Mouse (Mus musculus): ENCODE data around the gene Jund. TPM values are rescaled to one million over a fixed set of nuclear protein-coding genes. Genes with fewer than 3 reads are reported as not detected.

The Jund gene
- total and polyA plus RNA-seq, 2 experiments from 2014 or later: 49.5 to 322 TPM

- Histone ChIP-seq H3K36me3 (replicated peaks; ENCODE audit: control insufficient read depth, insufficient read depth, low read length) (no peaks in the 10 kb centered on the region), H3K27me3 (ENCODE audit: control insufficient read depth, insufficient read depth, low read length) (no peaks in the 10 kb centered on the region), H3K4me2 (ENCODE audit: low read depth, low read length) (no peak overlapping the region), H3K4me1 (ENCODE audit: control insufficient read depth, insufficient read depth) (no peaks in the 10 kb centered on the region), H3K4me3 (ENCODE audit: low read depth, low read length) (no peak overlapping the region), H3K9ac (replicated peaks; ENCODE audit: low read depth, low read length) (no peak overlapping the region), H3K27ac (ENCODE audit: low read depth) (peak overlapping the region; percentile 48), H3K9me3 (replicated peaks; ENCODE audit: control insufficient read depth, low read length) (no peaks in the 10 kb centered on the region)
- TF ChIP-seq CTCF (IDR thresholded peaks at IDR 0.05; ENCODE audit: low read depth): no peak
- no peak for TF ChIP-seq EP300 (IDR thresholded peaks at IDR 0.05; ENCODE audit: low read depth)
- ATAC-seq (ENCODE audit: insufficient read depth, low read depth) (peak; percentile 79), DNase-seq (ENCODE audit: low spot score) (peak; percentile 46)
- 42% methylated on average over 5 of the region's 5 CpGs for WGBS
Observed at GRCm38 (mm10) chr8:70667071-70667470, 31.7 kb upstream of the Jund start.

GRCm38 (mm10) chr8:70671615-70672324 lies 27.0 kb upstream of the Jund start:
- Histone ChIP-seq H3K9ac (replicated peaks; ENCODE audit: low read depth, low read length) (no peak overlapping the region), H3K4me1 (ENCODE audit: control insufficient read depth, insufficient read depth) (peaks cover 12% of the 10 kb centered on the region), H3K4me2 (ENCODE audit: low read depth, low read length) (no peak overlapping the region), H3K27ac (ENCODE audit: low read depth) (no peak overlapping the region), H3K4me3 (ENCODE audit: low read depth, low read length) (no peak overlapping the region), H3K36me3 (replicated peaks; ENCODE audit: control insufficient read depth, insufficient read depth, low read length) (no peaks in the 10 kb centered on the region), H3K27me3 (ENCODE audit: control insufficient read depth, insufficient read depth, low read length) (no peaks in the 10 kb centered on the region), H3K9me3 (replicated peaks; ENCODE audit: control insufficient read depth, low read length) (no peaks in the 10 kb centered on the region)
- DNase-seq (ENCODE audit: low spot score) (peak; percentile 46), ATAC-seq (ENCODE audit: insufficient read depth, low read depth) (no peak)
- TF ChIP-seq EP300 (IDR thresholded peaks at IDR 0.05; ENCODE audit: low read depth): no peak
- no peak for TF ChIP-seq CTCF (IDR thresholded peaks at IDR 0.05; ENCODE audit: low read depth)
- WGBS: 53% methylated on average over 10 of the region's 10 CpGs

- WGBS: 35% methylated on average over 19 of the region's 19 CpGs
- peak overlapping the region; percentile 84 for H3K27ac ChIP-seq (ENCODE audit: low read depth)
- H3K9ac ChIP-seq (replicated peaks; ENCODE audit: low read depth, low read length): peak overlapping the region; percentile 44; the same call in 1 of the 2 replicates
- ATAC-seq (ENCODE audit: insufficient read depth, low read depth): peak; percentile 0; the same call in 1 of the 2 replicates
- DNase-seq (ENCODE audit: low spot score): no peak
- peak overlapping the region; percentile 67 for H3K4me3 ChIP-seq (ENCODE audit: low read depth, low read length)
- no peak for TF ChIP-seq EP300 (IDR thresholded peaks at IDR 0.05; ENCODE audit: low read depth)
- peak; percentile 22 for TF ChIP-seq CTCF (IDR thresholded peaks at IDR 0.05; ENCODE audit: low read depth)
- peaks cover 12% of the 10 kb centered on the region for H3K4me1 ChIP-seq (ENCODE audit: control insufficient read depth, insufficient read depth)
- no peaks in the 10 kb centered on the region for H3K9me3 ChIP-seq (replicated peaks; ENCODE audit: control insufficient read depth, low read length)
- no peaks in the 10 kb centered on the region for H3K36me3 ChIP-seq (replicated peaks; ENCODE audit: control insufficient read depth, insufficient read depth, low read length)
- no peaks in the 10 kb centered on the region for H3K27me3 ChIP-seq (ENCODE audit: control insufficient read depth, insufficient read depth, low read length)
- H3K4me2 ChIP-seq (ENCODE audit: low read depth, low read length): peak overlapping the region; percentile 58
Observed at GRCm38 (mm10) chr8:70672325-70673078, 26.2 kb upstream of the Jund start.

GRCm38 (mm10) chr8:70673079-70673856 lies 25.5 kb upstream of the Jund start, which contains the start of gene Lsm4:
TSS of gene Lsm4 (plus strand) at chr8:70673248.
- H3K27me3 ChIP-seq (ENCODE audit: control insufficient read depth, insufficient read depth, low read length): no peaks in the 10 kb centered on the region
- peaks cover 12% of the 10 kb centered on the region for H3K4me1 ChIP-seq (ENCODE audit: control insufficient read depth, insufficient read depth)
- peak within 1 kb of the TSS; percentile 65 for H3K9ac ChIP-seq (replicated peaks; ENCODE audit: low read depth, low read length)
- peak within 1 kb of the TSS; percentile 60 for H3K4me2 ChIP-seq (ENCODE audit: low read depth, low read length)
- 0 out of 2 replicates have a peak, but pooled peaks cover 5% of the 10 kb centered on the region for H3K36me3 ChIP-seq (replicated peaks; ENCODE audit: control insufficient read depth, insufficient read depth, low read length)
- WGBS: under 1% methylated on average over 60 of the region's 60 CpGs
- peak within 1 kb of the TSS; percentile 96 for H3K27ac ChIP-seq (ENCODE audit: low read depth)
- TF ChIP-seq CTCF (IDR thresholded peaks at IDR 0.05; ENCODE audit: low read depth) (peak; percentile 89), EP300 (IDR thresholded peaks at IDR 0.05; ENCODE audit: low read depth) (peak; percentile 77; the same call in 1 of the 2 replicates)
- DNase-seq (ENCODE audit: low spot score): peak; percentile 100
- no peaks in the 10 kb centered on the region for H3K9me3 ChIP-seq (replicated peaks; ENCODE audit: control insufficient read depth, low read length)
- H3K4me3 ChIP-seq (ENCODE audit: low read depth, low read length): peak within 1 kb of the TSS; percentile 67
- ATAC-seq (ENCODE audit: insufficient read depth, low read depth): peak; percentile 96

GRCm38 (mm10) chr8:70674109-70674508 lies 24.6 kb upstream of the Jund start:
- H3K4me2 ChIP-seq (ENCODE audit: low read depth, low read length): peak overlapping the region; percentile 60
- DNase-seq (ENCODE audit: low spot score): no peak
- H3K4me1 ChIP-seq (ENCODE audit: control insufficient read depth, insufficient read depth): peaks cover 12% of the 10 kb centered on the region
- no peaks in the 10 kb centered on the region for H3K27me3 ChIP-seq (ENCODE audit: control insufficient read depth, insufficient read depth, low read length)
- H3K36me3 ChIP-seq (replicated peaks; ENCODE audit: control insufficient read depth, insufficient read depth, low read length): peaks cover 14% of the 10 kb centered on the region; the same call in 1 of the 2 replicates
- peak overlapping the region; percentile 65 for H3K9ac ChIP-seq (replicated peaks; ENCODE audit: low read depth, low read length)
- WGBS: 93% methylated on average over 3 of the region's 3 CpGs
- no peaks in the 10 kb centered on the region for H3K9me3 ChIP-seq (replicated peaks; ENCODE audit: control insufficient read depth, low read length)
- peak overlapping the region; percentile 67 for H3K4me3 ChIP-seq (ENCODE audit: low read depth, low read length)
- ATAC-seq (ENCODE audit: insufficient read depth, low read depth): no peak
- TF ChIP-seq EP300 (IDR thresholded peaks at IDR 0.05; ENCODE audit: low read depth) (no peak), CTCF (IDR thresholded peaks at IDR 0.05; ENCODE audit: low read depth) (no peak)
- peak overlapping the region; percentile 96 for H3K27ac ChIP-seq (ENCODE audit: low read depth)
